31 mouse cellular contexts compared by ENCODE assay signal in genomic region chr1:144139847-144140246, GRCm38 (mm10). TPM values are rescaled to one million over a fixed set of nuclear protein-coding genes. Genes with fewer than 3 reads are reported as not detected.
A peak's percentile ranks its signal among the peaks of the same experiment; 100 is the strongest.
DNase-seq lines count a peak whose midpoint lies in the region; ATAC-seq lines count a peak whose summit lies in the region.
"Had no signal": no experiment of that assay in that cellular context is flagged by ENCODE, and none has a peak within 500 bp of the region (broad histone marks: within the 10 kb centered on the region; RNA-seq: fewer than 3 reads in every experiment).

No protein-coding gene starts in this region.

- peak; percentile 14 for DNase-seq in 416B (ENCODE audit: low read depth)
- DNase-seq in cerebellum, adult 9-10 months = no peak
- no peak for DNase-seq in spleen, postnatal 10 days (ENCODE audit: low spot score in 2 of 2)
- DNase-seq: adrenal gland, adult 2 months; adrenal gland, postnatal 14 days; cerebellum, adult 11-12 months; cerebellum, adult 8-10 months; cerebellum, postnatal 14 days; embryo, embryonic 11 days; gastrocnemius, postnatal 25 days; heart, adult 11 months; heart, postnatal 36 days had no signal

- no peak overlapping the region for H3K4me2 ChIP-seq in kidney, embryonic 14.5 days (replicated peaks; ENCODE audit: low read depth, low read length)
- H3K4me2 ChIP-seq: embryonic facial prominence, embryonic 13.5 days; forebrain, embryonic 12.5 days; forebrain, embryonic 15.5 days; heart, embryonic 11.5 days; hindbrain, embryonic 13.5 days; intestine, embryonic 15.5 days had no signal

- H3K27me3 ChIP-seq in kidney, embryonic 14.5 days (ENCODE audit: control insufficient read depth, insufficient read depth, low read length) = no peaks in the 10 kb centered on the region
- H3K27me3 ChIP-seq: embryonic facial prominence, embryonic 13.5 days; forebrain, embryonic 12.5 days; forebrain, embryonic 15.5 days; hindbrain, embryonic 13.5 days; intestine, embryonic 15.5 days had no signal

- ATAC-seq in common myeloid progenitor, adult 5-6 weeks (replicated peaks; ENCODE audit: low read depth, poor library complexity, severe bottlenecking) = peak; percentile 58
- peak; percentile 78 for ATAC-seq in megakaryocyte, adult 5-6 weeks (ENCODE audit: poor library complexity, severe bottlenecking)
- ATAC-seq in kidney, embryonic 14.5 days (ENCODE audit: low FRiP score, low TSS enrichment) = no peak
- ATAC-seq: CD4-positive, CD25-positive, alpha-beta regulatory T cell, adult 4 months; forebrain, embryonic 15.5 days; hindbrain, embryonic 16.5 days; intestine, embryonic 15.5 days had no signal

- H3K36me3 ChIP-seq in kidney, embryonic 14.5 days (ENCODE audit: control insufficient read depth, insufficient read depth, low read length) = no peaks in the 10 kb centered on the region
- H3K36me3 ChIP-seq: embryonic facial prominence, embryonic 10.5 days; embryonic facial prominence, embryonic 13.5 days; forebrain, embryonic 12.5 days; forebrain, embryonic 15.5 days; hindbrain, embryonic 10.5 days; hindbrain, embryonic 13.5 days; intestine, embryonic 15.5 days had no signal

- no peaks in the 10 kb centered on the region for H3K4me1 ChIP-seq in kidney, embryonic 14.5 days (ENCODE audit: control insufficient read depth, insufficient read depth, low read length)
- H3K4me1 ChIP-seq: embryonic facial prominence, embryonic 10.5 days; embryonic facial prominence, embryonic 13.5 days; forebrain, embryonic 12.5 days; forebrain, embryonic 15.5 days; hindbrain, embryonic 10.5 days; hindbrain, embryonic 13.5 days; intestine, embryonic 15.5 days had no signal

- no peaks in the 10 kb centered on the region for H3K9me3 ChIP-seq in kidney, embryonic 14.5 days (ENCODE audit: control insufficient read depth, low read length)
- H3K9me3 ChIP-seq: embryonic facial prominence, embryonic 10.5 days; embryonic facial prominence, embryonic 13.5 days; forebrain, embryonic 12.5 days; forebrain, embryonic 15.5 days; hindbrain, embryonic 10.5 days; hindbrain, embryonic 13.5 days; intestine, embryonic 15.5 days had no signal

- H3K27ac ChIP-seq in kidney, embryonic 14.5 days (ENCODE audit: low read depth, low read length) = no peak overlapping the region
- H3K27ac ChIP-seq: embryonic facial prominence, embryonic 10.5 days; embryonic facial prominence, embryonic 13.5 days; forebrain, embryonic 12.5 days; forebrain, embryonic 15.5 days; hindbrain, embryonic 10.5 days; hindbrain, embryonic 13.5 days; intestine, embryonic 15.5 days had no signal

- no peak overlapping the region for H3K4me3 ChIP-seq in kidney, embryonic 14.5 days (ENCODE audit: low read length)
- H3K4me3 ChIP-seq: embryonic facial prominence, embryonic 10.5 days; embryonic facial prominence, embryonic 13.5 days; erythroblast, embryonic 14.5 days; forebrain, embryonic 12.5 days; forebrain, embryonic 15.5 days; hindbrain, embryonic 10.5 days; hindbrain, embryonic 13.5 days; intestine, embryonic 15.5 days had no signal

- 96% methylated on average over 1 of the region's 1 CpGs for WGBS in kidney, embryonic 14.5 days

- H3K9ac ChIP-seq in kidney, embryonic 14.5 days (ENCODE audit: low read depth, low read length) = no peak overlapping the region
- H3K9ac ChIP-seq: embryonic facial prominence, embryonic 13.5 days; forebrain, embryonic 12.5 days; forebrain, embryonic 15.5 days; hindbrain, embryonic 13.5 days; intestine, embryonic 15.5 days had no signal

RNA-seq across cellular contexts. Expression of gene Rgs13, which starts 37.3 kb away (rescaled TPM):
- total RNA-seq in common myeloid progenitor, adult 5-6 weeks (2017) = not detected in 2 replicates
- total RNA-seq in megakaryocyte, adult 5-6 weeks (2015) = not detected in 2 replicates
- total RNA-seq in megakaryocyte, adult 5-6 weeks (2017) = not detected in 2 replicates
- polyA plus RNA-seq in kidney, embryonic 14.5 days (2014; fragmentation: Nextera tagmentation; extraction: Ambion mirVana) = not detected in 2 replicates
- total RNA-seq: adrenal gland, adult 2 months; adrenal gland, postnatal 14 days; gastrocnemius, adult 8-10 months; heart, adult 8-10 months; heart, postnatal 36 days; MEL had no signal
- polyA plus RNA-seq: adrenal gland, adult 2 months; C2C12; erythroblast, embryonic 14.5 days; heart, embryonic 11.5 days; heart, embryonic 14.5 days; intestine, embryonic 15.5 days had no signal
